Mouse (Mus musculus) liver, embryonic 16.5 days (tissue): ENCODE results near the gene Cplane1. TPM values are rescaled to one million over a fixed set of nuclear protein-coding genes. Genes with fewer than 3 reads are reported as not detected.
"Not testable (repeated sequence)": the region's sequence is repeated elsewhere in the genome, so short reads cannot be mapped to it uniquely, and the experiment has no call there.

ENCODE experiments used
- ATAC-seq: fragments of 200-750 bp; cut with Nextera tagmentation; 2 replicates; pipeline ENCODE4 v1.8.0; 2017; ENCODE audit warnings: low read depth, mild to moderate bottlenecking, moderate number of reproducible peaks, moderate library complexity
- H3K27ac ChIP-seq: fragments of 300-500 bp; sonication (generic); 2 replicates; pipeline ENCODE4 v1.5.1; 2014; ENCODE audit warnings: mild to moderate bottlenecking, low read length
- H3K27me3 ChIP-seq: fragments of 300-500 bp; sonication (generic); 2 replicates; pipeline ENCODE4 v1.6.1; 2014; ENCODE audit warnings: low read depth, low read length, mixed read lengths; ENCODE audit not compliant: control insufficient read depth, insufficient read depth
- H3K36me3 ChIP-seq: fragments of 300-500 bp; sonication (generic); 2 replicates; pipeline ENCODE4 v1.6.1; 2014; ENCODE audit warnings: mild to moderate bottlenecking; ENCODE audit not compliant: control insufficient read depth, insufficient read depth
- H3K4me1 ChIP-seq: fragments of 300-500 bp; sonication (generic); 2 replicates; pipeline ENCODE4 v1.6.1; 2014; ENCODE audit warnings: low read depth, low read length, mixed read lengths; ENCODE audit not compliant: control insufficient read depth
- H3K4me2 ChIP-seq: fragments of 300-500 bp; sonication (generic); 2 replicates; pipeline ENCODE4 v1.6.1; 2014; ENCODE audit warnings: low read depth, low read length, mixed read lengths
- H3K4me3 ChIP-seq: fragments of 300-500 bp; sonication (generic); 2 replicates; pipeline ENCODE4 v1.5.1; 2014; ENCODE audit warnings: low read depth, mild to moderate bottlenecking, low read length
- H3K9ac ChIP-seq: fragments of 300-500 bp; sonication (generic); 2 replicates; pipeline ENCODE4 v1.6.1; 2014; ENCODE audit warnings: low read depth, low read length
- H3K9me3 ChIP-seq: fragments of 300-500 bp; sonication (generic); replicated peaks from 2 replicates; pipeline ENCODE4 v1.6.1; 2016; ENCODE audit warnings: low read length; ENCODE audit not compliant: control insufficient read depth
- WGBS: fragments of 180-500 bp; shearing (Covaris S2); extraction: QIAGEN DNeasy Blood & Tissue Kit; methylation state at CpG from one replicate; pipeline ENCODE4 v1.1.7; 2014; ENCODE audit not compliant: insufficient replicate concordance; 5-methylcytosine and 5-hydroxymethylcytosine counted together
- polyA plus RNA-seq: library from polyadenylated mRNA; unstranded; fragments of >200 nt; fragmentation: Nextera tagmentation; extraction: Ambion mirVana; gene quantifications from 2 replicates; pipeline ENCODE4 v1.2.1, GENCODE M21; 2015

Gene Cplane1
- polyA plus RNA-seq, 1 experiment from 2014 or later, result 0.64 TPM

GRCm38 (mm10) chr15:8200317-8200716, 31.4 kb downstream of the Cplane1 start:
- Histone ChIP-seq H3K27ac (no peak overlapping the region), H3K9me3 (peaks cover 2% of the 10 kb centered on the region; the same call in 1 of the 2 replicates), H3K9ac (no peak overlapping the region), H3K4me1 (no peaks in the 10 kb centered on the region), H3K27me3 (no peaks in the 10 kb centered on the region), H3K4me2 (no peak overlapping the region), H3K4me3 (no peak overlapping the region), H3K36me3 (no peaks in the 10 kb centered on the region; the same call in none of the 2 replicates)
- no peak for ATAC-seq

- no peaks in the 10 kb centered on the region for H3K27me3 ChIP-seq
- H3K36me3 ChIP-seq, result no peaks in the 10 kb centered on the region
- H3K27ac ChIP-seq, result no peak overlapping the region
- 73% methylated on average over 6 of the region's 6 CpGs for WGBS
- H3K9me3 ChIP-seq, result no peaks in the 10 kb centered on the region
- no peaks in the 10 kb centered on the region for H3K4me1 ChIP-seq
- H3K4me3 ChIP-seq, result no peak overlapping the region
- H3K9ac ChIP-seq, result no peak overlapping the region
- H3K4me2 ChIP-seq, result no peak overlapping the region
- no peak for ATAC-seq
Observed at GRCm38 (mm10) chr15:8208362-8208761, 39.5 kb downstream of the Cplane1 start.

- WGBS, result 82% methylated on average over 13 of the region's 13 CpGs
- no peak overlapping the region for H3K4me2 ChIP-seq
- no peak overlapping the region for H3K4me3 ChIP-seq
- H3K9ac ChIP-seq, result no peak overlapping the region
- H3K36me3 ChIP-seq, result no peaks in the 10 kb centered on the region
- no peak for ATAC-seq
- H3K9me3 ChIP-seq, result no peaks in the 10 kb centered on the region
- H3K27me3 ChIP-seq, result no peaks in the 10 kb centered on the region
- H3K4me1 ChIP-seq, result no peaks in the 10 kb centered on the region
- H3K27ac ChIP-seq, result no peak overlapping the region
Observed at GRCm38 (mm10) chr15:8214811-8215210, 45.9 kb downstream of the Cplane1 start.

GRCm38 (mm10) chr15:8234167-8234566, 65.3 kb downstream of the Cplane1 start:
- 75% methylated on average over 1 of the region's 1 CpGs for WGBS
- H3K4me3 ChIP-seq, H3K36me3 ChIP-seq, H3K9ac ChIP-seq, H3K9me3 ChIP-seq, H3K4me1 ChIP-seq, ATAC-seq, H3K27me3 ChIP-seq, H3K4me2 ChIP-seq, H3K27ac ChIP-seq: not testable (repeated sequence)

GRCm38 (mm10) chr15:8265946-8266345, 97.0 kb downstream of the Cplane1 start:
- Histone ChIP-seq H3K4me1 (no peaks in the 10 kb centered on the region), H3K4me3 (no peak overlapping the region), H3K36me3 (no peaks in the 10 kb centered on the region), H3K27ac (no peak overlapping the region), H3K9me3 (no peaks in the 10 kb centered on the region), H3K9ac (no peak overlapping the region), H3K27me3 (no peaks in the 10 kb centered on the region), H3K4me2 (no peak overlapping the region)
- 58% methylated on average over 3 of the region's 3 CpGs for WGBS
- ATAC-seq, result no peak

GRCm38 (mm10) chr15:8267211-8267610, 98.3 kb downstream of the Cplane1 start:
- Histone ChIP-seq H3K4me2 (no peak overlapping the region), H3K4me3 (no peak overlapping the region), H3K27ac (no peak overlapping the region), H3K36me3 (no peaks in the 10 kb centered on the region), H3K27me3 (no peaks in the 10 kb centered on the region), H3K9ac (no peak overlapping the region), H3K9me3 (no peaks in the 10 kb centered on the region), H3K4me1 (no peaks in the 10 kb centered on the region)
- ATAC-seq, result no peak
- 73% methylated on average over 3 of the region's 3 CpGs for WGBS

- Histone ChIP-seq H3K9me3 (no peaks in the 10 kb centered on the region), H3K4me1 (no peaks in the 10 kb centered on the region), H3K4me3 (no peak overlapping the region), H3K9ac (no peak overlapping the region), H3K27me3 (no peaks in the 10 kb centered on the region), H3K4me2 (no peak overlapping the region), H3K27ac (no peak overlapping the region), H3K36me3 (no peaks in the 10 kb centered on the region)
- no peak for ATAC-seq
- 73% methylated on average over 8 of the region's 8 CpGs for WGBS
Observed at GRCm38 (mm10) chr15:8268231-8268630, 99.3 kb downstream of the Cplane1 start.

GRCm38 (mm10) chr15:8271952-8272351, 103.0 kb downstream of the Cplane1 start:
- WGBS, result 74% methylated on average over 8 of the region's 8 CpGs

GRCm38 (mm10) chr15:8277916-8278315, 109.0 kb downstream of the Cplane1 start:
- ATAC-seq, H3K27ac ChIP-seq, H3K36me3 ChIP-seq, H3K4me1 ChIP-seq, H3K9me3 ChIP-seq, H3K27me3 ChIP-seq, H3K9ac ChIP-seq, H3K4me3 ChIP-seq, H3K4me2 ChIP-seq: not testable (repeated sequence)
- 74% methylated on average over 4 of the region's 4 CpGs for WGBS

More at GRCm38 (mm10) chr15:8271952-8272351, 103.0 kb downstream of the Cplane1 start:
- Histone ChIP-seq H3K27ac (no peak overlapping the region), H3K9me3 (no peaks in the 10 kb centered on the region), H3K4me3 (no peak overlapping the region), H3K27me3 (no peaks in the 10 kb centered on the region), H3K9ac (no peak overlapping the region), H3K4me1 (no peaks in the 10 kb centered on the region), H3K36me3 (no peaks in the 10 kb centered on the region), H3K4me2 (no peak overlapping the region)
- no peak for ATAC-seq
